Mouse (Mus musculus) C2C12 (cell line): Measurements from ENCODE around the gene Gm49396.

ENCODE experiments used
- CTCF ChIP-seq: IDR thresholded peaks from one replicate; pipeline ENCODE4 v1.5.1; 2011; ENCODE audit not compliant: control insufficient read depth, insufficient read depth, insufficient read length
- FOSL1 ChIP-seq: IDR thresholded peaks from one replicate; pipeline ENCODE4 v1.8.0; 2011; ENCODE audit warnings: mild to moderate bottlenecking, low read length; ENCODE audit not compliant: poor library complexity, insufficient read depth, severe bottlenecking
- MAX ChIP-seq: IDR thresholded peaks from one replicate; pipeline ENCODE4 v1.6.1; 2011; ENCODE audit warnings: mild to moderate bottlenecking, control low read depth
- MYOD1 ChIP-seq: IDR thresholded peaks from one replicate; pipeline ENCODE4 v1.6.1; 2011; ENCODE audit warnings: low read depth; ENCODE audit not compliant: control insufficient read depth, insufficient read length

DNA sequence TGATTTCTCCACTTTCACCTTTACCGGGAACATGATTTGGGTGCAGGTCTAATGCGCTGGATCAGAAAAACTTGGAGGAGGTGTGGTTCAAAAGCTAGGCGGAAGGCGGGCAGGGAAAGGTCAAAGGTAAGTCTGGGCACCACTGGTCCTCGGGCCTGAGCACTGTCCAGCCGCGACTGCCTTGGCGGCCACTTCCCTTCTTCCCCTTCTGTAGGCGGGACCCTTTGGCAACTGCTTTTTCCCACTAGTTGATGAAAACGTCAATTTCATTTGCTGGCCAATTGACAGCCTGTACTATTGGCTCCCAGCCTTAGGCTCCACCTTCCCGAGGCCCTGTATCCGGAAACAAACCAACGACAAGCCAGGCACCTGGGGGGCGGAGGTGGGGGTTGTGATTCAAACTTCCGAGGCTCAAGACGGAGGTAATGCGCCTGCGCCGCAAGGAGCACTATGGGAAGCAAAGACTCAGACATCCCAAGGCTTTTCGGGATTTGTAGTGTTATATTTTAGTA lies 3.6 kb upstream of the Gm49396 start, which contains the start of gene Lin37:
- TF ChIP-seq CTCF, result no peak
- TF ChIP-seq MYOD1, result no peak
- no peak for TF ChIP-seq FOSL1
- TF ChIP-seq MAX, result no peak
